Mouse (Mus musculus) forebrain, embryonic 13.5 days (tissue): ENCODE measurements around the gene Runx2. TPM values are rescaled to one million over a fixed set of nuclear protein-coding genes. Genes with fewer than 3 reads are reported as not detected.

ENCODE experiments used
- ATAC-seq: fragments of 200-750 bp; cut with Nextera tagmentation; 2 replicates; pipeline ENCODE4 v1.8.0; 2017
- H3K27ac ChIP-seq: fragments of 300-500 bp; sonication (generic); 2 replicates; pipeline ENCODE4 v1.5.1; 2015; ENCODE audit warnings: inconsistent platforms, mild to moderate bottlenecking, moderate library complexity
- H3K27me3 ChIP-seq: fragments of 300-500 bp; sonication (generic); 2 replicates; pipeline ENCODE4 v1.6.1; 2015; ENCODE audit warnings: mild to moderate bottlenecking, inconsistent platforms
- H3K36me3 ChIP-seq: fragments of 300-500 bp; sonication (generic); 2 replicates; pipeline ENCODE4 v1.6.1; 2015; ENCODE audit warnings: mild to moderate bottlenecking, inconsistent platforms; ENCODE audit not compliant: poor library complexity, severe bottlenecking
- H3K4me1 ChIP-seq: fragments of 300-500 bp; sonication (generic); 2 replicates; pipeline ENCODE4 v1.6.1; 2015; ENCODE audit warnings: inconsistent platforms
- H3K4me2 ChIP-seq: fragments of 300-500 bp; sonication (generic); 2 replicates; pipeline ENCODE4 v1.6.1; 2015; ENCODE audit warnings: inconsistent platforms, mild to moderate bottlenecking, moderate library complexity
- H3K4me3 ChIP-seq: fragments of 300-500 bp; sonication (generic); 2 replicates; pipeline ENCODE4 v1.5.1; 2015; ENCODE audit warnings: mild to moderate bottlenecking, inconsistent platforms
- H3K9ac ChIP-seq: fragments of 300-500 bp; sonication (generic); 2 replicates; pipeline ENCODE4 v1.6.1; 2015; ENCODE audit warnings: mild to moderate bottlenecking, inconsistent platforms
- H3K9me3 ChIP-seq: fragments of 300-500 bp; sonication (generic); replicated peaks from 2 replicates; pipeline ENCODE4 v1.6.1; 2016; ENCODE audit warnings: inconsistent platforms
- WGBS: fragments of 180-500 bp; shearing (Covaris S2); methylation state at CpG from one replicate; pipeline ENCODE4 v1.1.7; 2015; 5-methylcytosine and 5-hydroxymethylcytosine counted together
- polyA plus RNA-seq: library from polyadenylated mRNA; unstranded; fragments of >200 nt; fragmentation: Nextera tagmentation; extraction: Ambion mirVana; gene quantifications from 2 replicates; pipeline ENCODE4 v1.2.1, GENCODE M21; 2015

Runx2 gene
- polyA plus RNA-seq, 1 experiment from 2014 or later, result 0.18 TPM

DNA sequence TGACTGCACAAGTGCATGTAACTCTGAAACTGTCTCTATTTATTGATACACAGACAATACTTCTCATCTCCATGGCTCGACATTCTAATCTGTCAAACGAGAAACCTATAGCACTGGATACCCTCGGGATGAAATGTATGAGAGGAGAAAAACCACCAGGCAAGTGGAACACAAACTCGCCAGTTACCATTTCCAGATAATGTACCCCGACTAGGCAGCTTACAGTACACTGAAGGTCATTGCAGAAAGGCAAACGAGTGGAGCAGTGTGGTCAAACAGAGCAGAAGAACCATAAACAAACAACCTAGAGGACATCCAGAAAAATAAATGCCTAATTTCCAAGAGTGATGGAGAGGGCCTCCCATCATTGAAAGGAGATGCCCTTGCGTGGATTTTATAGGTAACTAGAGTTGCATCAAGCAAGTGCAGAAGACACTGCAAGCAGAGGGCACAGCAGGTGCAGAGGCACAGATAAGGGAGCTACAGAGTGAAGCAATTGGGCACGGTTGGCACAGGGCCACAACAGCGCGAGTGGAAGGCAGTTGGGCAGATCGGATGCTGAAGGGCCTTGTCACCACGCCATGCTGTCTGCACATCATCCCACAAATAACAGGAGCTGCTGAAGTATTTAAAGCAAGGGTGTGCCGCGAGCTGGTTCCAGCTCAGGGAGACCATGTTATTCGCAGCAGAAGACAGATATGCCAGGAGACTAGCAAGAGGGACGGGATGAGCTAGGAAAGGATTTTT lies 142.5 kb downstream of the Runx2 start:
- peaks cover 20% of the 10 kb centered on the region for H3K4me1 ChIP-seq
- no peak overlapping the region for H3K27ac ChIP-seq
- ATAC-seq, result peak; percentile 69
- WGBS, result 77% methylated on average over 16 of the region's 16 CpGs
- H3K9ac ChIP-seq, result no peak overlapping the region
- no peak overlapping the region for H3K4me2 ChIP-seq
- no peak overlapping the region for H3K4me3 ChIP-seq
- H3K27me3 ChIP-seq, result no peaks in the 10 kb centered on the region
- no peaks in the 10 kb centered on the region for H3K9me3 ChIP-seq
- no peaks in the 10 kb centered on the region for H3K36me3 ChIP-seq

- Histone ChIP-seq H3K4me2 (peak overlapping the region; percentile 49), H3K4me3 (peak overlapping the region; percentile 3), H3K4me1 (peaks cover 20% of the 10 kb centered on the region), H3K27ac (no peak overlapping the region), H3K9ac (0 out of 2 replicates have a peak overlapping the region, but pooled peaks have one; percentile 21), H3K9me3 (no peaks in the 10 kb centered on the region), H3K36me3 (no peaks in the 10 kb centered on the region), H3K27me3 (no peaks in the 10 kb centered on the region)
- no peak for ATAC-seq
- 6% methylated on average over 11 of the region's 11 CpGs for WGBS
Measured at GRCm38 (mm10) chr17:44669985-44670384, 144.6 kb downstream of the Runx2 start.

DNA sequence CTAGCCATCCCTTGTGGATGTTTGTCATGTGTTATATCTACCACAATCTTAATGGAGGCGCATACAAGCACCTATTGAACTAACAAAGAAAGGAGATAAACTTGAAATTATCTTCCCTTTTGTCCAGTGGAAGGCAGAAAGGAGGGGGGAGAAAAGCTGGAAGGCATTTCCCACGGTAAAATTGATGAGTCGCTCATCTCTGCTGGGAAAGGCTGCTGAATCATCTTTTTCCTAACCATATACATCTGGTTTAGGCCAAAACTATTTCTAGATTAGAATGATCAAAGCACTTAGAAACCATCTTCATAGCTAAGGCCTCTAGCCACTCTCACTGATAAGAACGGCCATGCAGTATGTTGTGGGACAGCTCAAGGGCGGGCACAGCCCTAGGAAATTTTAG lies 147.3 kb downstream of the Runx2 start:
- Histone ChIP-seq H3K4me2 (no peak overlapping the region), H3K9ac (no peak overlapping the region), H3K9me3 (no peaks in the 10 kb centered on the region), H3K27ac (no peak overlapping the region), H3K4me3 (no peak overlapping the region), H3K4me1 (peaks cover 17% of the 10 kb centered on the region), H3K27me3 (no peaks in the 10 kb centered on the region), H3K36me3 (no peaks in the 10 kb centered on the region)
- no peak for ATAC-seq
- WGBS, result 87% methylated on average over 5 of the region's 5 CpGs

DNA sequence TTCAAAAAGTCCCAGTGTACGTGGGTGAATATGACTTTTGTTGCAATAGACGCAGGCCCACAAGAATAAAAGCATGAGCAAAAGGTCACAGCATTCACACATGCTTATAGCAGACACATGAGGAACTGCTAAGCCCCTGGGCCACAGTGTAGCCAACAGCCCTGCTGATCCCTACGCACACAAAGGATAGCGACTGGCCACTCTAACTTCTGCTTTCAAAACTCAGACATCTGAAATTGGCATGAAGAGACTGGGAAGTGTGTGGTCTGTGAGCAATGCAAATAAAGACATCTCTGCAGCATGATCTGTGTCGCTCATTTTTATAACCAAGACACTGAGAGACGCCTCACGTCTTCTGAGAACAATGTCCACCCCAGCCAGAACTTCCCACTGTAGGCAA lies 150.7 kb downstream of the Runx2 start:
- Histone ChIP-seq H3K9me3 (no peaks in the 10 kb centered on the region), H3K36me3 (no peaks in the 10 kb centered on the region), H3K27me3 (no peaks in the 10 kb centered on the region), H3K4me1 (no peaks in the 10 kb centered on the region), H3K9ac (no peak overlapping the region), H3K4me3 (no peak overlapping the region), H3K27ac (no peak overlapping the region), H3K4me2 (no peak overlapping the region)
- ATAC-seq, result no peak
- WGBS, result 76% methylated on average over 7 of the region's 7 CpGs

GRCm38 (mm10) chr17:44663208-44663607 lies 151.4 kb downstream of the Runx2 start:
- H3K36me3 ChIP-seq, result no peaks in the 10 kb centered on the region
- 87% methylated on average over 1 of the region's 1 CpGs for WGBS
- ATAC-seq, result no peak

DNA sequence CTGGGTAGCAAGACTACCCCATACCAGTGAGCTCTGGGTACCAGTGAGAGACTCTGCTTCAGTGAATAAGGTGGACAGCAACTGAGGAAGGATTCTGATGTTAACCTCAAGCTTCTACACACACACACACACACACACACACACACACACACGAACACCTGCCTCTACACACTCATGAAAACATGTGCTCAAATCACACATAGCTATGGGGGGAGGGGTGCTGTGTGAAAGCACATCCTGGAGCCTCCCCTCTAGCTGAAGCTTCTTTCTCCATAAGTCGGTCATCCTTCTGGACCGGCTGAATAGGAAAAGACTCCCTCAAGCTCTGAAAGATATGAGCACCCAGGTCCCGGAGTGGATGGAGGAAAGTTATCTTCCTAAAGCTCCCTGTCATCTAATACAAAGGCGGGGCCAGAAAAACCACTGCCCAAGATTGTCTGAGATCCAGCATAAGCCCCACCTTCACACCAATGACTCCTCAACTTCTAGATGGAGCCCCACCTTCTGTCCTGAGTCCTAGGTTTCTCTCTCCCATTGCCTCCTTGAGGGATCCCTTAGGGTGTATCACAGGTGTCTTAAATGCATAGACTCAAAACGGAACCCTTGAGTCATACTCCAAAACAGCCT lies 152.4 kb downstream of the Runx2 start:
- H3K9me3 ChIP-seq, result no peaks in the 10 kb centered on the region
- no peak overlapping the region for H3K9ac ChIP-seq
- ATAC-seq, result no peak
- no peak overlapping the region for H3K4me3 ChIP-seq
- no peaks in the 10 kb centered on the region for H3K4me1 ChIP-seq
- no peaks in the 10 kb centered on the region for H3K36me3 ChIP-seq
- whole genome bisulfite sequencing, result 85% methylated on average over 6 of the region's 6 CpGs
- H3K4me2 ChIP-seq, result no peak overlapping the region
- H3K27me3 ChIP-seq, result no peaks in the 10 kb centered on the region
- no peak overlapping the region for H3K27ac ChIP-seq

More at GRCm38 (mm10) chr17:44663208-44663607, 151.4 kb downstream of the Runx2 start:
- Histone ChIP-seq H3K27me3 (no peaks in the 10 kb centered on the region), H3K9me3 (no peaks in the 10 kb centered on the region), H3K4me3 (no peak overlapping the region), H3K27ac (no peak overlapping the region), H3K4me1 (no peaks in the 10 kb centered on the region), H3K4me2 (no peak overlapping the region), H3K9ac (no peak overlapping the region)

GRCm38 (mm10) chr17:44660121-44660806 lies 154.3 kb downstream of the Runx2 start:
- 81% methylated on average over 7 of the region's 7 CpGs for WGBS
- Histone ChIP-seq H3K36me3 (no peaks in the 10 kb centered on the region), H3K4me1 (no peaks in the 10 kb centered on the region), H3K4me3 (no peak overlapping the region), H3K27ac (no peak overlapping the region), H3K9me3 (no peaks in the 10 kb centered on the region), H3K9ac (no peak overlapping the region), H3K4me2 (no peak overlapping the region), H3K27me3 (no peaks in the 10 kb centered on the region)
- ATAC-seq, result no peak

DNA sequence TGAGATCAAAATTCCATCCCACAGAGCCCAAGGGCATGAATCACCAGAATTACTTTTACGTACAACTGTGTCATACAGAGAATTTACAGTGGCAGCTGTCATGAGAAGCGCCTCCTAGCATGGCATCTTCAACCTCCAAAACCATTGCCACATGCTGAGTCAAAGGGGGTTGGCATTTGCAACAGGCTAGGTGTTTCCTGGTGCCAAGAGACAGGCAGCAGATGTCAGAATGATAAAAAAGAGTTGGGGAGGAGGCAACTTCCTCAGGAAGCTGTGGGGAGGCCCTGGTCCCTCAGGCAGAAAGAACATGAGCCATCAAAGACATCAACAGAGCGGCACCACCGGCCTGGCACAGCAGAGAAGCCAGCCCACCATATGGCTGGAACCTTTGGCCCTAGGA lies 160.1 kb downstream of the Runx2 start:
- ATAC-seq, result no peak
- Histone ChIP-seq H3K4me2 (no peak overlapping the region), H3K4me3 (no peak overlapping the region), H3K36me3 (no peaks in the 10 kb centered on the region), H3K27me3 (0 out of 2 replicates have a peak, but pooled peaks cover 3% of the 10 kb centered on the region), H3K9ac (no peak overlapping the region), H3K4me1 (no peaks in the 10 kb centered on the region), H3K27ac (no peak overlapping the region), H3K9me3 (no peaks in the 10 kb centered on the region)
- WGBS, result 97% methylated on average over 4 of the region's 4 CpGs

- no peak for ATAC-seq
- Histone ChIP-seq H3K9ac (no peak overlapping the region), H3K4me1 (peaks cover 3% of the 10 kb centered on the region; the same call in 1 of the 2 replicates), H3K27me3 (peaks cover 3% of the 10 kb centered on the region; the same call in 1 of the 2 replicates), H3K9me3 (no peaks in the 10 kb centered on the region), H3K4me2 (no peak overlapping the region), H3K27ac (no peak overlapping the region), H3K4me3 (no peak overlapping the region), H3K36me3 (no peaks in the 10 kb centered on the region)
- 93% methylated on average over 3 of the region's 3 CpGs for WGBS
Measured at GRCm38 (mm10) chr17:44653081-44653480, 161.5 kb downstream of the Runx2 start.

DNA sequence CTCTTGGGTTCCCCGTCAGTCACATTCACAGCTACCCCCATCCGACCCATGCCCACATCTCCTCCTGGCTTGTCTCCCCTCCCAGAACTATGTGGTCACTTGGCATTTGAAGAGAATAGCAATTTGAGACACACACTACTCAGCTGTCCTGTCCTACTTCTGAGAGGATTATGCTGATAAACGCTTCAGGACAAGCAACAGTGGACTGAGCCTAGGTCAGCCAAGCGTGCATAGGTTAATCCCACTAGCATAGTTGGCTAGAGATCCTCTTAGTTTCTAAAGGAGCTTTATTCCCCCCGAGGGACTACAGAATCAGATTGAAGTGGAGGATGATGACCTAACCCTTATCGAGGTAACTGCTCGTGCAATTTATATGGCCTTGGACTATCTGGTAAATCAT lies 162.5 kb downstream of the Runx2 start:
- H3K9me3 ChIP-seq, result no peaks in the 10 kb centered on the region
- no peak overlapping the region for H3K4me2 ChIP-seq
- no peak for ATAC-seq
- 50% methylated on average over 7 of the region's 7 CpGs for WGBS
- no peak overlapping the region for H3K4me3 ChIP-seq
- H3K27me3 ChIP-seq, result peaks cover 3% of the 10 kb centered on the region; the same call in 1 of the 2 replicates
- peaks cover 3% of the 10 kb centered on the region; the same call in 1 of the 2 replicates for H3K4me1 ChIP-seq
- no peaks in the 10 kb centered on the region for H3K36me3 ChIP-seq
- no peak overlapping the region for H3K9ac ChIP-seq
- no peak overlapping the region for H3K27ac ChIP-seq

DNA sequence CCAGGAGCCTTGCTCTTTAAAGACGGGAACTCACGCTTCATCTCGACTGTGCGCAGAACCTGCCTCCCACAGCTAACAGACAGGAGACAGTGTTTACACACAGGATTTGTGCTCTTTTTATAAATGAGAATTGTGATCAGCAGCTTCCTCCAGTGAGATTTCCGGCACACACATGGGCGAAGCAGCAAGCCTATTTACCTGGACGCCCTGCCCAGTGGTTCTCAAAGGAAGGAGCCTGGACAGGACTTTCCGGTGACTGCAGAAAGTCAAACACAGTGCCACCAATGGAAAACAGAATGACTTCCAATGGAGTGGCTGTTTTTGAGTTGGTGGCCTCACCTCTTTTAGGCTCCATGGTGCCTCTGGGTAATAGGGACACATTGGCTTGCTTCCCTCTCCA lies 163.0 kb downstream of the Runx2 start:
- no peak for ATAC-seq
- WGBS, result 77% methylated on average over 8 of the region's 8 CpGs
- Histone ChIP-seq H3K9ac (no peak overlapping the region), H3K9me3 (no peaks in the 10 kb centered on the region), H3K36me3 (no peaks in the 10 kb centered on the region), H3K4me1 (peaks cover 3% of the 10 kb centered on the region; the same call in 1 of the 2 replicates), H3K4me2 (no peak overlapping the region), H3K27me3 (peaks cover 3% of the 10 kb centered on the region; the same call in 1 of the 2 replicates), H3K27ac (no peak overlapping the region), H3K4me3 (no peak overlapping the region)

- H3K9me3 ChIP-seq, result no peaks in the 10 kb centered on the region
- ATAC-seq, result no peak
Measured at GRCm38 (mm10) chr17:44650431-44650830, 164.2 kb downstream of the Runx2 start.

More at GRCm38 (mm10) chr17:44650431-44650830, 164.2 kb downstream of the Runx2 start:
- Histone ChIP-seq H3K27ac (no peak overlapping the region), H3K4me2 (no peak overlapping the region), H3K27me3 (peaks cover 3% of the 10 kb centered on the region; the same call in 1 of the 2 replicates), H3K4me1 (peaks cover 3% of the 10 kb centered on the region; the same call in 1 of the 2 replicates), H3K9ac (no peak overlapping the region), H3K36me3 (no peaks in the 10 kb centered on the region), H3K4me3 (no peak overlapping the region)
- WGBS, result 88% methylated on average over 2 of the region's 2 CpGs
